Mouse (Mus musculus) CH12.LX (cell line): Measurements from ENCODE around the gene Ptprk.

Experiments
- BHLHE40 ChIP-seq: IDR thresholded peaks from 2 replicates; pipeline ENCODE4 v1.6.1; 2011; ENCODE audit warnings: mild to moderate bottlenecking, low read depth, low read length, improper control_type of control experiment
- CHD2 ChIP-seq: IDR thresholded peaks from 2 replicates; pipeline ENCODE4 v1.6.1; 2011; ENCODE audit warnings: low read length, improper control_type of control experiment
- CTCF ChIP-seq, 2 experiments: IDR thresholded peaks in 1 of 2; conservative IDR thresholded peaks in 1 of 2; 2 replicates each; pipeline ENCODE4 v1.5.1; 2011 to 2012; ENCODE audit warnings: low read depth in 2 of 2, low read length in 2 of 2, improper control_type of control experiment in 1 of 2, inconsistent platforms in 1 of 2, mild to moderate bottlenecking in 1 of 2, moderate library complexity in 1 of 2
- E2F4 ChIP-seq: IDR thresholded peaks from 2 replicates; pipeline ENCODE4 v1.6.1; 2011; ENCODE audit warnings: low read depth, low read length, improper control_type of control experiment; ENCODE audit not compliant: insufficient replicate concordance
- HCFC1 ChIP-seq: IDR thresholded peaks from 2 replicates; pipeline ENCODE4 v1.6.1; 2012; ENCODE audit warnings: low read depth, mild to moderate bottlenecking, inconsistent platforms, low read length, improper control_type of control experiment
- MAFK ChIP-seq: IDR thresholded peaks from 2 replicates; pipeline ENCODE4 v1.6.1; 2011; ENCODE audit warnings: low read length, improper control_type of control experiment; ENCODE audit not compliant: insufficient replicate concordance
- POLR2A ChIP-seq: IDR thresholded peaks from 2 replicates; pipeline ENCODE4 v1.6.1; 2011; ENCODE audit warnings: low read depth, mild to moderate bottlenecking, improper control_type of control experiment, low read length
- POLR2AphosphoS2 ChIP-seq: IDR thresholded peaks from 2 replicates; pipeline ENCODE4 v1.6.1; 2011; ENCODE audit warnings: low read depth, low read length, improper control_type of control experiment
- USF1 ChIP-seq: IDR thresholded peaks from 2 replicates; pipeline ENCODE4 v1.6.1; 2014; ENCODE audit warnings: low read depth, mild to moderate bottlenecking, inconsistent platforms, low read length, improper control_type of control experiment
- USF2 ChIP-seq: conservative IDR thresholded peaks from 2 replicates; pipeline ENCODE4 v1.6.1; 2011; ENCODE audit warnings: low read depth, low read length, improper control_type of control experiment

- TF ChIP-seq POLR2A (no peak), BHLHE40 (no peak), CTCF (conservative IDR thresholded peaks at IDR 0.05 in 1 of 2, IDR thresholded peaks at IDR 0.05 in 1 of 2; ENCODE audit: low read depth in 2 of 2, low read length in 2 of 2) (no peak), USF2 (no peak), POLR2AphosphoS2 (no peak), CHD2 (no peak), USF1 (no peak), E2F4 (no peak), MAFK (no peak), HCFC1 (no peak)
Observed at GRCm38 (mm10) chr10:28118783-28119365, 44.3 kb downstream of the Ptprk start.
